Mouse (Mus musculus) activated CD4-positive, CD25-positive, alpha-beta regulatory T cell, adult 4 months (primary cell): ENCODE measurements around the gene Bcl2a1d. TPM values are rescaled to one million over a fixed set of nuclear protein-coding genes. Genes with fewer than 3 reads are reported as not detected.
"Not testable (repeated sequence)": the region's sequence is repeated elsewhere in the genome, so short reads cannot be mapped to it uniquely, and the experiment has no call there.

Source experiments
- ATAC-seq: one replicate; pipeline ENCODE4 v1.8.0; 2017
- polyA plus RNA-seq, 2 experiments: library from polyadenylated mRNA; unstranded; fragments of 100-300 nt; shearing (Covaris generic); gene quantifications; one replicate each; pipeline ENCODE4 v1.2.1; 2017

Gene Bcl2a1d
- polyA plus RNA-seq, 2 experiments from 2014 or later, result 91.4 to 139 TPM

GRCm38 (mm10) chr9:88691307-88691706 lies 40.4 kb downstream of the Bcl2a1d start:
- not testable (repeated sequence) for ATAC-seq

DNA sequence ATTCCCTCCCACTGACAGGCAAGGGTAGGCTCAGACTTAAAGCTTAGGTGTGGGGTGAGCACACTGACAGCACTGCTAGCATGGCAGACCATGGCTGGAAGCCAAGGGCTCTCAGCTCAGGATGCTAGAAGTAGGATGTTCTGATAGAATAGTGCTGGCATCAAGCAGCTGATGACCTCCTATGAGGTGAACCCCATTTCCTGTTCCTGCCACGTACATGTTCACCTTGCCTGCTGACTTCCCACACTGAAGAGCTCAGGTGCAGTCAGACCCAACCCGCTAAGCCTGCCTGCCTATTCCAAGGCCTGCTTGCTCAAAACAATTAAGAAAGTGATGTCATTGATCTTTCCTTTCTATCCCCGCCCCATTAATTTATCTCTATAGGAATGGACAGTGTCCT lies 42.3 kb downstream of the Bcl2a1d start:
- ATAC-seq, result peak; percentile 49

GRCm38 (mm10) chr9:88686719-88687118 lies 45.0 kb downstream of the Bcl2a1d start:
- not testable (repeated sequence) for ATAC-seq

Other genes starting within 250 kb of the Bcl2a1d start
- 100 to 1,000 TPM; 113 to 115 TPM for gene Syncrip, start 249.3 kb downstream of the Bcl2a1d start, polyA plus RNA-seq
- gene Zfp949, start 183.9 kb downstream of the Bcl2a1d start, polyA plus RNA-seq, result 10 to 100 TPM; 10.6 to 10.9 TPM
- not detected for gene Trim43a, start 151.0 kb downstream of the Bcl2a1d start, polyA plus RNA-seq
- 100 to 1,000 TPM in 1 of 2 experiments, 10 to 100 TPM in 1; 95.6 to 109 TPM for gene Mthfsl, start 11.6 kb downstream of the Bcl2a1d start, polyA plus RNA-seq
- under 1 TPM in 1 of 2 experiments, not detected in 1; 0.22 TPM for gene Trim43c, start 107.2 kb upstream of the Bcl2a1d start, polyA plus RNA-seq
- gene Bcl2a1a, start 225.0 kb upstream of the Bcl2a1d start, polyA plus RNA-seq, result under 1 TPM in 1 of 2 experiments, not detected in 1; 0.46 TPM